Mouse (Mus musculus) limb, embryonic 11.5 days (tissue): ENCODE measurements around the gene Slc16a1. TPM values are rescaled to one million over a fixed set of nuclear protein-coding genes. Genes with fewer than 3 reads are reported as not detected.

Source experiments
- ATAC-seq: fragments of 200-750 bp; cut with Nextera tagmentation; 2 replicates; pipeline ENCODE4 v1.8.0; 2017; ENCODE audit warnings: low read depth; ENCODE audit not compliant: insufficient number of reproducible peaks, low FRiP score, low TSS enrichment
- DNase-seq: peaks from one replicate; pipeline ENCODE4 v3.0.0-alpha.2; 2015; ENCODE audit warnings: low spot score
- H3K27ac ChIP-seq: fragments of 300-500 bp; sonication (generic); replicated peaks from 2 replicates; pipeline ENCODE4 v1.5.1; 2014; ENCODE audit warnings: low read depth, mild to moderate bottlenecking, low read length
- H3K27me3 ChIP-seq: fragments of 300-500 bp; sonication (generic); 2 replicates; pipeline ENCODE4 v1.6.1; 2014; ENCODE audit warnings: mild to moderate bottlenecking, low read length, mixed read lengths; ENCODE audit not compliant: control insufficient read depth, insufficient read depth
- H3K36me3 ChIP-seq: fragments of 300-500 bp; sonication (generic); 2 replicates; pipeline ENCODE4 v1.6.1; 2014; ENCODE audit warnings: mild to moderate bottlenecking, low read length, moderate library complexity, mixed read lengths; ENCODE audit not compliant: control insufficient read depth, insufficient read depth
- H3K4me1 ChIP-seq: fragments of 300-500 bp; sonication (generic); 2 replicates; pipeline ENCODE4 v1.6.1; 2014; ENCODE audit warnings: low read length, mixed read lengths; ENCODE audit not compliant: control insufficient read depth, insufficient read depth
- H3K4me2 ChIP-seq: fragments of 300-500 bp; sonication (generic); 2 replicates; pipeline ENCODE4 v1.6.1; 2014; ENCODE audit warnings: low read depth, mild to moderate bottlenecking, moderate library complexity; ENCODE audit not compliant: severe bottlenecking
- H3K4me3 ChIP-seq: fragments of 300-500 bp; sonication (generic); 2 replicates; pipeline ENCODE4 v1.5.1; 2014; ENCODE audit warnings: low read depth, low read length
- H3K9ac ChIP-seq: fragments of 300-500 bp; sonication (generic); 2 replicates; pipeline ENCODE4 v1.6.1; 2014; ENCODE audit warnings: mild to moderate bottlenecking, low read length
- H3K9me3 ChIP-seq: fragments of 300-500 bp; sonication (generic); 2 replicates; pipeline ENCODE4 v1.6.1; 2016; ENCODE audit warnings: low read length; ENCODE audit not compliant: control insufficient read depth
- WGBS: fragments of 180-500 bp; shearing (Covaris S2); extraction: QIAGEN DNeasy Blood & Tissue Kit; methylation state at CpG from one replicate; pipeline ENCODE4 v1.1.7; 2014; 5-methylcytosine and 5-hydroxymethylcytosine counted together
- polyA plus RNA-seq: library from polyadenylated mRNA; unstranded; fragments of >200 nt; fragmentation: Nextera tagmentation; extraction: Ambion mirVana; gene quantifications from 2 replicates; pipeline ENCODE4 v1.2.1, GENCODE M21; 2014

Slc16a1 gene
- polyA plus RNA-seq, 1 experiment from 2014 or later: 55.6 TPM

DNA sequence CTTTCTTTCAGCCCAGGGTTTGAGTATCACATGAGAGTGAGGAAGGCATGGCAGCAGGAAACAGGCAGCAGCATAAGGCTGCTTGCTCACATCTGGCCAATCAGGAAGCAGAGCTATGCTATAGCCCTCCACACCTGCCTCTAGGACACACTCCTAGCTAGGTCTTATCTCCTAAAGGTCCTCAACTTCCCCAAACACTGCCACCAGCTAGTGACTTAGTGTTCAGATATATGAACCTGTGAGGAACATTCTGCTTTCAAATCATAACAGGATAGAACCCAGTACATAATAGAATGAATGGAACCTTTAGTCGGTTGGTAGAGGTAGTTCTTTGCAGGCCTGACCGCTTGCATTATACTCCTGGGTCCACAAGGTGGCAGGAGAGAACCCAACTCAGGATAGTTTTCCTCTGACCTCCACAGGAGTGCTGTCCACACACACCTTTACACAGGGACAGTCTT, 5.4 kb downstream of the Slc16a1 start:
- 10% methylated on average over 2 of the region's 2 CpGs for WGBS
- Histone ChIP-seq H3K4me1 (no peaks in the 10 kb centered on the region), H3K36me3 (no peaks in the 10 kb centered on the region), H3K4me3 (no peak overlapping the region), H3K9ac (no peak overlapping the region), H3K27me3 (no peaks in the 10 kb centered on the region), H3K27ac (no peak overlapping the region), H3K4me2 (no peak overlapping the region), H3K9me3 (no peaks in the 10 kb centered on the region)
- DNase-seq: peak; percentile 54
- ATAC-seq: no peak

DNA sequence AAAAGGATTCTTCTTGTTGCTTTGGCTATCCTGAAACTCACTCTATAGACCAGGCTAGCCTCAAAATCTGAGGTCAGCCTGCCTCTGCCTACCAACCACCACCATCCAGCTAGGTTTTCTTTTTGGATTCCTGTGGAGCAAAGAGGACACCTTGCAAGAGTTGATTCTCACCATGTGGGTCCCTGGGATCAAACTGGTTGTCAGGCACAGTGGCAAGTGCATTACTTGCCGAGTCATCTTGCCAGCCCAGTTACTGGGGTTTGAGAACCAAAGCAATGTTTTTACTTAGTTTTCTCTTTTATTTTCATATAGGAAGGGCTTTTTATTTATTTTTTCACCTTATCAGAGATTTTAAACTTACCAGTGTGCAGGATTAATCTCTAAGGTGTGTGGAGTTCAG, 5.9 kb downstream of the Slc16a1 start:
- no peak for ATAC-seq

DNA sequence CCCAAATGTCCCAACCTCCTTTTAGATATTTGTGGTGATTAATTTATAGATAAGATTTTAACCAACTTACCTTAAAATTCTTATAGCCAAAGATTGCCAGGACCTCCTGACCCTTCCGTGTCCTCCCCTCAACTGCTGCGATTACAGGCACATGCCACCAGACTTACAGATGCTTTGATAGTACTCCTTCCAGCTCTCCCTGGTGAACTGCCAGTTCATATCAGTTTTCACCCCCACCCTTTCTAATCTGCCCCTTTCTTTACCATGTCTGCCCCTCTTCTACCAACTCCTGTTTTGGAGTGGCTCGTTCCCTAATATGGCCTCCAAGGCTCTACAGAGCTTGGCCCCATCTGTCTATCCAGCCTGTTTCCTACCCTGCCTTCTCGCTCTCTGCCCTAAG, 15.8 kb downstream of the Slc16a1 start:
- H3K4me2 ChIP-seq: no peak overlapping the region
- H3K9me3 ChIP-seq: no peaks in the 10 kb centered on the region
- H3K27ac ChIP-seq: no peak overlapping the region
- ATAC-seq (no peak), DNase-seq (no peak)
- peaks cover 2% of the 10 kb centered on the region; the same call in 1 of the 2 replicates for H3K36me3 ChIP-seq
- no peak overlapping the region for H3K9ac ChIP-seq
- WGBS: 94% methylated on average over 4 of the region's 4 CpGs
- no peaks in the 10 kb centered on the region for H3K27me3 ChIP-seq
- no peaks in the 10 kb centered on the region for H3K4me1 ChIP-seq
- H3K4me3 ChIP-seq: no peak overlapping the region

More for the DNA sequence above, 5.9 kb downstream of the Slc16a1 start:
- 91% methylated on average over 1 of the region's 1 CpGs for WGBS
- H3K4me2 ChIP-seq: no peak overlapping the region
- no peak for DNase-seq
- H3K36me3 ChIP-seq: no peaks in the 10 kb centered on the region
- H3K9ac ChIP-seq: no peak overlapping the region
- no peak overlapping the region for H3K27ac ChIP-seq
- H3K4me1 ChIP-seq: no peaks in the 10 kb centered on the region
- H3K4me3 ChIP-seq: no peak overlapping the region
- H3K9me3 ChIP-seq: no peaks in the 10 kb centered on the region
- H3K27me3 ChIP-seq: no peaks in the 10 kb centered on the region

DNA sequence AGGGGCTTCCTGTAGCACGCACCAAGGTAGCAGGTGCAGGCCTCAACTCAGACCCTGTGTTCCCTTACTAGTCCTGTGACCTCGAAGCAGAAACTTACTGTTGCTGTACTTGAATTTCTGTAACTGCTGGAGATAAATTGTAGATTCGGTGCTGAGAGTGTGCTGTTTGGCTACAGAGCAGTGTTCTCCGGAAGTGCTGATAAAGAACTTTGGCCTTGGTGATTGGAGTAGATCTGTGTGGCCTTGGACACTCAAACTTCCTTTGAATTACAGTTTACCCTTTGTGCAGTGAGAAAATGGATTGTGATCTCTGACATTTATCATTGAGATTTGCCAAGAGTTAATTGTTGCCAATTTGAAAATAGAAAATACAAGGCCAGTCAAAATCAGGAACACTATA, 16.5 kb downstream of the Slc16a1 start:
- Histone ChIP-seq H3K27me3 (no peaks in the 10 kb centered on the region), H3K36me3 (peaks cover 2% of the 10 kb centered on the region; the same call in 1 of the 2 replicates), H3K27ac (no peak overlapping the region), H3K9ac (no peak overlapping the region), H3K4me3 (no peak overlapping the region), H3K4me1 (no peaks in the 10 kb centered on the region), H3K4me2 (no peak overlapping the region), H3K9me3 (no peaks in the 10 kb centered on the region)
- 91% methylated on average over 4 of the region's 4 CpGs for WGBS
- no peak for DNase-seq
- ATAC-seq: no peak

DNA sequence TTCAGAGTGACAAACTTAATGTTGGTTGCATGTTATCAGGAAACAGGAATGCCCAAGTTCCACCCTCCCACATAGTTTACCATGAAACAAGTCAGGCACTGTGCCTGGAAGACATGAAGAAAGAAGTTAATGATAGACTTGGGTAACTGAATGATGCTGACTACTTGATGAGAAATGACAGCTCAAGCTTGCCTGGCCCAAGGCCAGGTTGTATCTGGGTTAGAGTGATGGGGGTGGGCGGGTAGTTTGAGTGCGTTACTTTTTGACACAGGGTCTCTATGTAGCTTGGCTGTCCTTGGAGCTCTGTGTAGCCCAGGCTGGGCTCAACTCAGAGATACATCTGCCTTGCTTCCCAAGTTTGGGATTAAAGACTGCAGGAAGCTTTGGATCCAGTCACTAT, 20.2 kb downstream of the Slc16a1 start:
- Histone ChIP-seq H3K27me3 (no peaks in the 10 kb centered on the region), H3K9ac (no peak overlapping the region), H3K4me2 (no peak overlapping the region), H3K9me3 (no peaks in the 10 kb centered on the region), H3K4me3 (no peak overlapping the region), H3K4me1 (no peaks in the 10 kb centered on the region), H3K36me3 (no peaks in the 10 kb centered on the region), H3K27ac (no peak overlapping the region)
- WGBS: 89% methylated on average over 2 of the region's 2 CpGs
- ATAC-seq: no peak
- no peak for DNase-seq

DNA sequence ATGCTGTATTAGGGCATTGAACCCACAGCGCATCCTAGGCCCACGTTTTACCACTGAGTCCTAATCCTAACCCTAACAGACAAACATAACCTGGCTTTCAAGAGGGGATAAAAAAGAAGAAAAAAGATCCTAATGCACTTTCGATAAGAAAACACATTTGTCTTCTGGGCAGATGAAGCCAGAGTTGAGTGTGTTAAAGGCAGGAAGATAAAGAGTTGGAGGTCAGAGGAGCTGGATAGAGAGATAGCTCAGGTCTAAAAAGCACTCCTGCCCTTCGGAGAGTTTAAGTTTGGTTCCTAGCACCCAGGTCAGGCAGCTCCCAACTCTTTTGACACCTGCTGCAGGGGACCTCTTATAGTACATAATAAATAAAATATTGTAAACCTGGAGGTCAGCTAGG, 21.3 kb downstream of the Slc16a1 start:
- Histone ChIP-seq H3K4me3 (no peak overlapping the region), H3K4me2 (no peak overlapping the region), H3K27ac (no peak overlapping the region), H3K9me3 (no peaks in the 10 kb centered on the region), H3K9ac (no peak overlapping the region), H3K36me3 (no peaks in the 10 kb centered on the region), H3K4me1 (no peaks in the 10 kb centered on the region; the same call in 1 of the 2 replicates), H3K27me3 (no peaks in the 10 kb centered on the region)
- ATAC-seq: no peak
- DNase-seq: no peak
- WGBS: 89% methylated on average over 4 of the region's 4 CpGs

DNA sequence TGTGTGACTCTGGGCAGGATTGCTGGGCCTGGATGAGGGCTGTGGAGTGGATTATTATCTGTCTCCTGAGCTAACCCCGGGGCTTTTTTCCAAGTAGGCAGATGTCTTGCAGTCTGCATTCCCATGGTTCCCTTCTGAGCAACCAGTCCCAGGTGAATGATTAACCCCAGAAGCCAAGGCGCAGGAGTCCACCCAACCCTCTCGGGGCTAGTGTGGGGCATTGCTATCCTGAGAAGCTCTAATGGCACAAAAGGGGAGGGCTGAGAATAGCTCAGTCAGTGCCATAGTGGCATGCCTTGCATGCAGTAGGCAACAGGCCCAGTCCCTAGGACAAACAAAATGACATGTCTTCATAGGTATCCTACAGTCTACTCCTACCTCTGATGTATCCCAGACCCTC, 22.1 kb downstream of the Slc16a1 start:
- no peak overlapping the region for H3K4me3 ChIP-seq
- H3K36me3 ChIP-seq: no peaks in the 10 kb centered on the region
- WGBS: 77% methylated on average over 3 of the region's 3 CpGs
- H3K4me1 ChIP-seq: no peaks in the 10 kb centered on the region; the same call in 1 of the 2 replicates
- no peak overlapping the region for H3K27ac ChIP-seq
- no peaks in the 10 kb centered on the region for H3K27me3 ChIP-seq
- H3K9ac ChIP-seq: no peak overlapping the region
- H3K4me2 ChIP-seq: no peak overlapping the region
- no peaks in the 10 kb centered on the region for H3K9me3 ChIP-seq
- ATAC-seq: no peak
- DNase-seq: no peak

DNA sequence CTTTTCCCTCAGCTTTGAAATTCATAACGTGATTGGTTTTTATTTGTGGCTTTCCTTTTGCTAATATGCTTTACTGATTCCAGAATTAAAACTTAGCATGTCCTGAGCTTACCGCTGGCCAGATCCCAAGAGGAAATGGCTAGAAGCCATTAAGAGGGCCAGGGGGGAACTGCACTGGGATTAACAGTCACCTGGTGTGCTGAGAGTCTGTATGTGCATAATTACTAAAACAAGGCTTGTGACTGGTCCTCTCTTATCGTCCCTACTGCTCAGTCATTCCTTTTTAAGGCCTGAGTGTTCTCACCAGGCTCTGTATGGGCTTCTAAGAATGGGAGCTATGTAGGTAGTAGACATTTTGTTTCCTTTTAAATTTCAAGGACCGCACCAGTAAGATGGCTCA, 23.5 kb downstream of the Slc16a1 start:
- no peak for DNase-seq
- no peak overlapping the region for H3K27ac ChIP-seq

DNA sequence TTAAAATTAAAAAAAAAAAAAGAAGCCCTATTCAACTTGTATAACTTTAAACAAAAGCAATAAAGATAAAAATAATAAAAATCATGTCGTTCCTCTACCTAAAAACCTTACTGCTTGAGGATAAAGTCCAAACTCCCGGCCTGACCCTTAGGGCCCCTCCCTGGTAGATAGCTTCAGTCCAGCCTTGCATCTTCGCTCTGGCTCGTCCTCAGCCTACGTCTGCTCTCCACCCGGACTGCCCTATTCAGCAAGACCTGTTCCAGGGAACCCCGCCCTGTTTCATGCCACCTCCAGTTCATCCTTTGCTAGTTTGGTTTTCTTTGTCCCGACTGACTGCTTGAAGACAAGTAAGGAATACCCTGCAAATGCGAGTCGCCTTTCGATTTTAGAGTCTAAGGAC, 24.5 kb downstream of the Slc16a1 start:
- Histone ChIP-seq H3K9ac (no peak overlapping the region), H3K27ac (no peak overlapping the region), H3K4me1 (no peaks in the 10 kb centered on the region; the same call in 1 of the 2 replicates), H3K9me3 (no peaks in the 10 kb centered on the region), H3K4me3 (no peak overlapping the region), H3K36me3 (no peaks in the 10 kb centered on the region), H3K4me2 (no peak overlapping the region), H3K27me3 (no peaks in the 10 kb centered on the region)
- WGBS: 83% methylated on average over 11 of the region's 11 CpGs
- ATAC-seq (no peak), DNase-seq (no peak)

More for the DNA sequence above, 23.5 kb downstream of the Slc16a1 start:
- H3K4me3 ChIP-seq: no peak overlapping the region
- no peaks in the 10 kb centered on the region for H3K9me3 ChIP-seq
- H3K9ac ChIP-seq: no peak overlapping the region
- no peaks in the 10 kb centered on the region for H3K27me3 ChIP-seq
- H3K4me1 ChIP-seq: no peaks in the 10 kb centered on the region; the same call in 1 of the 2 replicates
- no peak overlapping the region for H3K4me2 ChIP-seq
- ATAC-seq: no peak
- no peaks in the 10 kb centered on the region for H3K36me3 ChIP-seq
- 39% methylated on average over 4 of the region's 4 CpGs for WGBS
